Mouse (Mus musculus) gastrocnemius, postnatal 36 days (tissue): ENCODE data around the gene Baat. TPM values are rescaled to one million over a fixed set of nuclear protein-coding genes. Genes with fewer than 3 reads are reported as not detected.
"Not testable (repeated sequence)": the region's sequence is repeated elsewhere in the genome, so short reads cannot be mapped to it uniquely, and the experiment has no call there.

Source experiments
- DNase-seq, 2 experiments: peaks; one replicate each; pipeline ENCODE4 v3.0.0; 2022
- intact Hi-C: fragments of 180-260 bp; cut with DNase I; formaldehyde crosslinking; loops from one replicate; pipeline ENCODE4 v1.15.1; 2025
- long read RNA-seq, 2 experiments: library from polyadenylated mRNA; stranded (forward); transcript quantifications; one replicate each; pipeline ENCODE4 v2.0.0; 2021
- total RNA-seq, 2 experiments: library from RNA; stranded (reverse); gene quantifications; 2 replicates each; pipeline ENCODE4 v1.2.3; 2021

The Baat gene
- total RNA-seq: under 1 TPM in 1 of 2 experiments, not detected in 1; 0.28 TPM
- long read RNA-seq, experiment 1: 0 reads
- long read RNA-seq, experiment 2: 0 reads

DNA sequence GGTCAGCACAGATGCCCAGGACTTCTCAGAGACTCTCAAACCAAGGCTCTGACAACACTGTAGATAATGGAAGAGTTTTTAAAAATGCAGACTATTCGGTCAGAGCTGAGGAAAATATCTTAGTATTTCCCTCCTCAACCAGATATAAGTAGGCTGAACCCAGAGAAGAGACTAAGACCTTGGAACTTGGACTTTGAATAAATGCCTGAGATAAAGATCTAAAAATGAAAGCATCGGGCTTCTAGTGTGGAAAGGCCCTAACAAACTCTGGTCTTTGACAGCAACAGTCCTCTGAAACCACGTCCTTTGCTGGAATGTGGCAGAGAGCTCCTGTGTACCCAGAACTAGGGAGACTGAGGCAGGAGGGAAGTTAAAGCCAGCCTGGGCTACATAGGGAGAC is at the start of gene Baat:
Baat (minus strand) TSS at position 172 of the 400 bp plus-strand sequence.
- DNase-seq: no peak
- intact Hi-C loops: no loop called here

DNA sequence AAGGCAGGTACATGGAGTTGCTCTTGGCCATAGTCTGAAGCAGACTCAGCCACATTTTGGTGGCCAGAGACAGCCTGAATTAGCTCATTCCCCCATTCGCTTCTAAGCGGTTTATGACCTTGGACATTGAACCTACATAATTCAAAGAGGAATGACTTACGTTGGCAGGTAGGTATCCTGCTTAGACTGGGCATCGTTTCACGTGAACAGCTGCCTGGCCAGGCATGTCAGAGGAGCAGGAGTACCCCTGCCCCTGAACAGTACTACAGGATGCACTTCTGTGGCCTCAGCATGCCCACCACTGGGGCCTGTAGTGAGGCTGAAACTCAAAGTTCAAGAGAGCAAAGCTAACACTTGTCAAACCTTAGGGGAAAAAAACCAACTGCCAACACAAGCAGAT is 47.0 kb upstream of the Baat start:
- intact Hi-C loops: no loop called here
- no peak for DNase-seq

DNA sequence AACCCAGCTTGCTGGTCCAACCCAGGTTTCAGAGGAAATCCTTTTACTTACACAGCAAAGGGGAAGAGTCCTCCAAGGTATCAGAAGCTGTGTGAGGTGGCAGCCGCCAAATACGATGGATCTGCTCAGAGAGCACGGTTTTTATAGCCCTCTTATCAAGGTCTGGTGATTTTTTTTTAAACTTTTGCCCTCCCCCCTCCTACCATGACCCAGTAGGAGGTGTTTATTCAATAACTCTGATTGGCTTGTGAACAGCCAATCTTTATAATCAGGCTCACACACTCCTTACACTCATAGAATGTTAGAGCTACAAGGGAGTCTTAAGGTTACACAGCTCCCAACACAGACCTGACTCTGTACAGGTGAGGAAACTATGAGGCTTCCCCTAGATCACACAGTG is 43.0 kb upstream of the Baat start, which contains the start of gene Aldob:
Aldob (minus strand) TSS at position 164 of the 400 bp plus-strand sequence.
- no peak for DNase-seq
- intact Hi-C loops: no loop called here

DNA sequence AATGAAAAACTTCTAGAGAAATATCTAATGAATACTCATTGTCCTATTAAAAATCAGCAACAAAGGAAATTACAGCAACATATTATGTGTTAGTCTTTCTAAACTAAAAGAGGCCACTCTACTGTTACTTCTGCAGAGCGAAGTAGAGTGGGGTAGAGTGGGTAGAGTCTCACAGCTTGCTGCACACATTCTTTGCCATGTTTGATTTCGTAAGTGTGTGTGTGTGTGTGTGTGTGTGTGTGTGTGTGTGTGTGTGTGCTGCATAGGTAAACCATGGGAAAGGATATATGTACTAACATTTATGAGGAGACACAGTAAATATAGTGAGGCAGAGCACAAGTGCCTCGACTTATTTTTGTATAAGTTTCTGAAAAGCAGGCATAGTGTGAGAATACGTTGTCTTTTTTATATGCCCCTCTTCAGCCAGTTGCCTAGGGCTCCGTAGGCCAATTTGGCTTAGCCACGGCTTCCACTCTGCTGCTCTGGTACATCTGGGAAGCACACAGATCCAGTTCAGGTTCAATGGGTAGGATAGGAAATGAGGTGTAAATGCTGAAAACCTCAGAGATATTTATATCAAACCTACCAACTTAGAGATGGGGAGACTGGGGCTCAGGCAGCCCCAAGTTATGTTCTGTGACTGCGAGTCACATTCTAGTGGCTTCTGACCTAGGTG is 41.3 kb upstream of the Baat start:
- no peak for DNase-seq
- intact Hi-C loops: no loop called here

DNA sequence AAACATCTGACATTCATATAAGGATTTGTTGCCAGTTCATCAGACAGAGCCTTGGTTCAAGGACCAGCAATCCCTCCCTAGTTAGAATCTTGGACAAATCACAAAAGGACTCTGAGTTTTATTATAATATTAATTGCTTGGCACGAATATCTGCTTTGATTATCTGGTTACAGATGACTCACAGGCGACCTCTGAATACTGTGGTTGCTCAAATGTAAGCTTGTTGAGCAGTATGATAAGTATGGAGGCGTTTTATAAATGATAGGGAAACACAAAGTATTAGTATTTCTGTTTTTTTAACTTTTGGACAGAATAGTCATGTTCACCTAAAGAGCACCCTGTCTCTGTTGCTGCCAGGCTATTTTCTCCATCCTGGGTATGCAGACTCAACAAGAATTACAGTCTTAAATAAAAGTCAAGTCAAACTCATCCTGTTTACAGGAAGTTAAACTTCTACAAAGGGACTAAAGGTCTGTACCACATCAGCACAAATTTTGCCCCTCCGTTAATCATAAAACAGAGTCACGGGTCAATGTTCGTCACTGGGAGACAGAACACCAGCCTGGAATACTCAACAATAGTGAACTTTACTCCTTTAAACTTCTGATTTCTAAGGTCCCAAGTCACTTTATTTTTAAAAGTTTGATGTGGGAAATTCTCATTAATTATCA is 40.7 kb upstream of the Baat start:
- intact Hi-C loops: no loop called here

DNA sequence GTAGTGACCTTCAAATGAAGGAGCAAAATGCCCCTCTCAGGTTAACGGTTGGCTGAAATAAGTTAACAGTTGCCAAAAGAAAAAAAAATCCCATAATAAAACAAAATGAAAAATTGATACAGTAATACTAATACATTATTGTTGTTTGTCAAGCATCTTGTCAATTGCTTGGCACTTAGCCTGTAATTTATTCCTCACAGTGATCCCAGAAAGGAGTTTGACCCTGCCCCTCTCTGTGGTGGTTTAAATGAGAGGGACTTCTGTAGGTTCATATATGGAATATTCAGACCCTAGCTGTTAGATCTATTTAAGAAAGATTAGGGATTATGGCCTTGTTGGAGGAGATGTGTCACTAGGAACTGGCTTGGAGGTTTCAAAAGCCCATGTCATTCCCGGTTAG is 39.7 kb upstream of the Baat start:
- no peak for DNase-seq
- intact Hi-C loops: no loop called here

More for the DNA sequence above, 40.7 kb upstream of the Baat start:
- DNase-seq: no peak

DNA sequence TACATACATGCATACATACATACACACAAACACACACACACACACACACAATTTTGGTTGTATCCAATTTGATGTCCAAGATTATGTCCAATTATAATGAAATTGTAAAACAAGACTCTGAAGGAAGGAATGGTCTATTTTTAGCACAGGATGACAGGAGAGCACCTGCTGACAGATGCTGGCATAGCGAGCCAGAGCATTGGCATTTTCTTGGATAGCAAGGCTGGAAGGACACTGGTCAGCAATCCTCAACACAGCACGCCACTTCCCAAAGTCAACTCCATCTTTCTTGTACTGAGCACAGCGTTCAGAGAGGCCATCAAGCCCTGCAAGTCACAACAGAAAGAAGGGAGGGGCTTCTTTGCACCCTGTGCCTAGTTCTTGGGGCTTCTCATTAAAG is 34.6 kb upstream of the Baat start:
- intact Hi-C loops: no loop called here
- no peak for DNase-seq

DNA sequence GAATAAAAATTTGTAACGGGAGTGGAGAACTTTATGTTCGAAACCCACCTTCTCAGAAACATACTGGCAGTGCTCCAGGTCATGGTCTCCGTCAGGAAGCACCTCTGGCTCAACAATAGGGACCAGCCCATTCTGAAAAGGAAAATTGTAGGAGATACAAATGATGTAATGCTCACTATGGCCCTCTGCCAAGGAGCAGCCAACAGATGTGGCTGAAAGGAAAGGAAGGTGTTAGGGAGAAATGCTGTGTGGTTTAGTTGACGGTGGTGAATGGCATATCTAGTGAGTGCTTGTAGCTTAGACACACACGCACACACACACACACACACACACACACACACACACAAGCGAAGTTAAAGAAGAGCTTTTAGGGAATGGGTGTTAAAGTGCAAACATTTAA is 33.3 kb upstream of the Baat start:
- intact Hi-C loops: no loop called here
- DNase-seq: no peak

DNA sequence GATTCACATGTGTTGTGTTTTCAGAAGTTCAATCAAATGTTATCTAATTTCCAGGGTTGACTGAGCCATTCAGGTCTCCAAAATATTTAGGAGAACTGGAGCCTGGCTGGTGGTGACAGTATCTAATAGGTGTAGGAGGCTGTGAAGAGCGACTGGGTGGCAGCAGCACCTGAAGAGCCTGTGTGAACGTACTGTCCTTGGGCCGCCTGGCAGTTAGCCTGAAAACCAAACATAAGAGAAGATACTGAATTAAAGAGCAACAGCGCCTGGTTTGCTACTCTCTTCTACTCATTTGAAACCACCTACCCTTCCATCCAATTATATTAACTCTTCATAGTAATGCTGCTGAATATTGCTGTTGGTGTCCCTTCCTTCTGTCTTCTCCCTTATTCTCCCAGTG is 30.3 kb upstream of the Baat start:
- intact Hi-C loops: no loop called here
- no peak for DNase-seq

DNA sequence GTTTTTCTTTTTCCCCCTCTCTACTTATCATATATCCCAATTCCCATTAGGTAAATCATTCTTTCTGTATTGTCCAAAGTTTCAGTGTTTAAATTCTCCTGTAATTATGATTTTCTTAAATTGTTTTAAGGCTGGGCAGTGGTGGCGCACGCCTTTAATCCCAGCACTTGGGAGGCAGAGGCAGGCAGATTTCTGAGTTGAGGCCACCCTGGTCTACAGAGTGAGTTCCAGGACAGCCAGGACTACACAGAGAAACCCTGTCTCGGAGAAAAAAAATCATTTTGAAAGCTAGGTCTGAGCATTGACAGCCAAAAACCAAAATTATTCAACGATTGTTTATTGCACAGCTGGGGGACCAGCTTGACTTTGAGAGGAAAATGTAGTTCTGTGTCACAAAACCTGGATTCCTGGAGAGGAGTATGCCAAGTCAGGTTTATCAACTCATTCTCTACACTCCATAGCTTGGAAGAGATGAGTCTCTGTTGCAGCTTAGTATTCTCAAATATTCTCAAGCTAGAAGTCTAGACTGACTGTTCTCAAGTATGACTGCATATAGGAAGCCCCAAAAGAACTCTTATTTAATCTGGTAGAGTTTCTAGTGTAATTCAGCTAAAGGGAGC is 29.4 kb upstream of the Baat start:
- intact Hi-C loops: no loop called here
- no peak for DNase-seq

DNA sequence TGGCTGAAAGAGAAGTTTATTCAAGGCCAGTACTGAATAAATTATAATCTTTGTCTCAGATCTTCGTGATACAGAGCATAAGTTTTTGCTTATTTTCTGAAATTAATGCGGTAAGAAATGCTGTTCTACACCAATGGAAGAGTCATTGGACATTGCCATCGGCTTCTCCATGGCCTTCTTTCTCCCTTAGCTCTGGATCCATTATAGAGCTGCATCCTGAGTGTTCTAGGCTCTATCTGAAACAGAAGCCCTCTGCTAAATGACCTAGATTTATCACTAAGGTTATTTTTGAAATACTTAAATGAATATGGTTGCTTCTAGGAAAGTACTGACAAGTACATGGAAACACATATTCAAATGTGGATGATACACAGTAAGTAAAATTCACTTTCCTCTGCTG is 28.7 kb upstream of the Baat start:
- no peak for DNase-seq
- intact Hi-C loops: no loop called here

DNA sequence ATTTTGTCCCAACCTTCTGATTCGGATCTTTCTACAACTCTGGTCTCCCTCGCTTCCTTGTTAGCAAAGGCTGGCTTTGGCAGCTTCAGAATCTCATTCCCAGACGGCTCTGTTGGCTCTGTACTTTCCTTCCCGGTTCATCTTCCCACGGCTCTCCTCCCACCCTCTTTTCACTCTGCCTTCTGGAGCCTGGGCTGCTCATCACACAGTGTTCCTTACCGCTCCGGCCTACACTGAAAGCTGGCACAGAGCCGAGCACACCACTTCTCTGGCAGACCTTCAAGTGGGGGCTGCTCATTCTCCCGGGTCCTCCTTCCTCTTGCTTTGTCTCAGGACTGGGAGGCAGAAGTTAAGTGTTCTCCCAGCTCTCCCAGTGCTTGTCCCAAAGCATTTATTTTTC is 16.2 kb upstream of the Baat start:
- intact Hi-C loops: loop anchor here (5.0 kb wide), 1 partner anchor 35 kb away; no protein-coding TSS in a partner anchor
- DNase-seq: peak in 1 of 2 experiments; percentile 5

DNA sequence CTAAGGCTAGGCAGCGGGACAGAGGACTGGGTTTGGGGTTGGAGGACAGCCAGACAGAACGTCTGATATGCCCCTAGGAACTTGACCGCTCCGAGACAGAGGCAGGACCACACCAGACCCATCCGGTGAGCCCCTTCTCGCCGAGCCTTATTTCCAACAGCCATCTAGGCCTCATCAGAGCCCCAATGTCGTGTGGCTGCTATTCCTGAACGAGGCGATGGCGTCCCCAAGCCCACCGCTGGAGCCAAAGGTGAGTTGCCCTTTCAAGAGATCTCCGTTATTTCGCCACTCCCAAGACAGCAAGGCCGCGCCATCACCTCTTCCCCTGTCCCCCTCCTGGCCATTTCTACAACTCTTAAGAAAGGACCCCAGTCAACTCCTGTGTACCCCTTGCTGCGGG is 15.0 kb upstream of the Baat start:
- intact Hi-C loops: loop anchor here (5.0 kb wide), 1 partner anchor 36 kb away; no protein-coding TSS in a partner anchor
- no peak for DNase-seq

DNA sequence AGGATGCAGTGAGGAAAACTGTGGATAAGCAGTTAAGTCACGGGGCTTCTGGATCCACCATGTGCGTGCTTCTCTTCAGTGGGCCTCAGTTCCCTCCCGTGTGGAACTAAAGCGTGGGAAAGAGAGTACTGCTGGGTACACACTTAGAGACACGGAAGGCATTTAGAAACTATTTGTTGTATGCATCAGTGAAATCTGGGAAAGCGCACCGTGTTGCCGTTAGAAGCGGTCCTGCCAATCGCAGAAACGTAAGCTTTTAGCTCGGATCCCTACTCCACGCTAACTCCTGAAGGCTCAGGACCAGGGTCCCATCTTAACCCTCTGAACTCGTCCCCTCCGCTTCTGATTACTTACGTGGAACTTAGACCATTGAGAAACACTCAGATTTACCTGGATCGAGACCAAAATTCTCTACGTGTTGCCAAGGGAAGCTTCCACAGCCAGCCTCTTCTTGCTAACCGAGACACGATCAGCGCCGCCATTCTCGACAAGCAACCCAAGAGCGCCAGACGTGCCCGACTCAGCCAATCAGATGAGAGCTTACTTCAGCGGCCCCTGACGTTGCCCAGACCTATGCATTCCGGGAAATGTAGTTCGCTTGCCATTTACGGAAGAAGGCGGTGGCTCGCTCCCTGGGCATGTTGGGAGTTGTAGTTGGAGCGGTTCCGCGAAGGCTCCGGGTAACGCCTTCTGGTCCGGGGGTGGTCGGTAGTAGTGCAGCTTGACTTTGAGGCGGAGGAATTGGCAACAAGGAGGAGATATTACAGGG is 14.4 kb upstream of the Baat start, which contains the start of the genes Mrpl50 and Zfp189:
Mrpl50 (minus strand) TSS at position 522 of the 769 bp plus-strand sequence.
Zfp189 (plus strand) TSS at position 605 of the 769 bp plus-strand sequence.
- intact Hi-C loops: loop anchor here (5.0 kb wide), 1 partner anchor 37 kb away; no protein-coding TSS in a partner anchor
- DNase-seq: peak; percentile 79 to 88

DNA sequence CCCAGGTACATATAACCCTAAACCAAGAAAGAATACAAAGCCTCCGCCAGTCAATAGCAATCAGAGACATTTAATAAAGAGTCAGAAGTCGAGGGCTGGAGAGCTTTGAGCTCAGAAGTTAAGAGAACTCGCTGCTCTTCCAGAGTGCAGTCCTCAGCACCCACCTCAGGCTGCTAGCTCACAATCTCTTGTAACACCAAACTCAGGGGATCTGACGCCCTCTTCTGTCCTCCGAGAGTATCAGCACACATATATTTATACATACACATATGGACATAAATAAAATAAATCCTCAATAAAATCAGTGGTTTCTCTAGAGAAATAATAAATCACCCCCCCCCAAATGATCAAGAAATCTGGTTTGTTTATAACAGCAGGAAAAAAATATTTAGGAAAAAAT is 13.1 kb upstream of the Baat start:
- intact Hi-C loops: no loop called here
- DNase-seq: no peak

DNA sequence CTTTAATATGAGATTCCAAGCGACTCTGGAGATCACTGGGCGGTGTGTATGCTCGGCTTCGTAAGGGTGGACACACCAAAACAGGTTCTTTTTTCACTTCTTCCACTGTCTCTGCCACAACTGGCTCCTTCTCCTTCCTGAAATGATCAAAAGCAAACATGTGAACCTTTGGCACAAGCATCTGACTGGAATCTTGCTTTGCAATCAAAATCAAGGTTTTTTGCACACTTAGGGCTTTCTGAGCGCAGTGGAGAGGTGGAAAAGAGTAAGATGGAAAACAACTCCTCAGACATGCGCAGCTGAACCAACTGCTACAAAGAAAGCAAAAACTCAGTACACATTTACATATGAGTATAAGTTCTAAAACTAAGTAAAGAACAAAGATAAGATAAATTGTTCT is 8.1 kb upstream of the Baat start:
- no peak for DNase-seq
- intact Hi-C loops: no loop called here

DNA sequence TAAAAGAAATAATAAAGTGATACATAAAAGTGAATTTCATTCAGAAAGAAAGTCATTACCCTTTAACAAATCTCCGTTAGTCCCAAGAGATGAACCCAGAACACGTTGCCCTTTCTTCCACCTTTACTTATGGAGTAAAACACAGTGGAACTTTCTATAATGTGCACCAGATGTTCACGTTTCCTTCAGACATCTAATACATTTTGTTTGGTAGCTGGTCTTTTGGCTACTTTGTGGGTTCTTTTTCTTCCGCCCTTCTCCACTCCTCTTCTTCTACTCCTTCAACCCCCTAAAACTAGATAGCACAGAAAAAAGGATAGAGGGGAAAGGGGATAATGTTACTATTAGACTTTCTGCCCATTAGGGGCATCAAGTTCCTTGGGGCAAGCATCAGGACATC is 6.3 kb upstream of the Baat start:
- DNase-seq: no peak
- intact Hi-C loops: no loop called here

DNA sequence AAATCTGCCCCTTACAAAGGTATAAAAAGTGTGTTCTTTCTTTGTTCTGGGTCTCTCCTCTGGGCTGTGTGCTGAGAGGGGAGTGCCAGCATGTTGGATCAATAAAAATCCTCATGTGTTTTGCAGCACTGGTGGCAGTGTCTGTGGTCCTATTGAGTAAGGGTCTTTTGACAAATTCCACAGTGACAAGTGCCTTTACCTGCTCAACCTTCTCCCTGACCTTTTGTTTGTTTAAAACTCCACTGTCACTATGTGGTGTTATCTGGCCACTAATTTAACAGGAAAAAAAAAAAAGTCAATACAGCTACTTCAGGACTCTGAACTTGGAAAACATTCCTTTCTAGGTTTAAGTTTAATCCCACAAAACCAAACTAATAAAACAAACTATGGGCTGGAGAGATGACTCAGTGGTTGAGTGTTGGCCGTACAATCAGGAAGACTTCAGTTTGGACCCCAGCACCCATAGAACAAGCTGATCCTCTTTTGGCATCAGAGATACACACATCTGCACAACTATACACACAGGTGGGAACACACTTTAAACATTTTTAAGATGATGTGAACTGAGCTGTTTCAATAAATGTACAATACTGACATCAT is 4.0 kb upstream of the Baat start:
- DNase-seq, intact Hi-C loops: not testable (repeated sequence)

DNA sequence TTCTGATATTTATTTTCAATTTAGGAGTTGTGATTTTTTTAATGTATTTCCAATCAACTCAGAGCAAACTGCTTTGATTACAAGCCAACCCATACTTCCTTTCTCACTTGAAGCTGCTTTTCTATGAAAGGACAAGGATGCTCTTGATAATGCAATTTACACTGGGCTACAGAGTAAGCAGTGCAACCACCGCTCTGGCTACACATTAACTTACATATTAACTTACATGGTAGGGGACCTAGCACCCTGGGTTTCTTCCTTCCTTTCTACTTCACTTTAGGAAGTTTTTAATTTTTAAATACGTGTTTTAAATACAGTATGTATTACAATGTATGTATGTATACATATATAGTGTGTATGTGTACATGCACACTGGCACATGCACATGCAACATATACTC is 2.8 kb upstream of the Baat start:
- intact Hi-C loops: no loop called here
- no peak for DNase-seq

DNA sequence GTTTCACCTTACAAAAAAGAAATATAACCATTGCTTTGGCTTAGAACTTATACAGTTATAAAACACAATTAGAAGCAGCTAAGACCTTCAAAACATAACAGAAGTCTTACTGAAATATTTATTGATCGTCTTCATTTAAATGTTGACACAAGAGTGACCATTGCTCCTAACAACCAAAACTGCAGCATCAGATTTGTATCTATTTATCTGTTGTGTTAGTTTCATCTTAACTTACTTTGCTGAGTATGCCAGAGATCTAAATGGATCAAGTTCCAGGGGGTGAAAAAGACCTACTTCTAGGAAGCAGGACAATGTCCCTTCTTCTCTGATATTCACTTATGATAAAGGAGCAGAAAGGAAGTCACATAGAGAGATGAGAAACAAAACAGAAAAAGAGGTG is 2.8 kb downstream of the Baat start:
- intact Hi-C loops: no loop called here
- DNase-seq: no peak
